Mouse (Mus musculus): ENCODE results near the gene Lcn5. TPM values are rescaled to one million over a fixed set of nuclear protein-coding genes. Genes with fewer than 3 reads are reported as not detected.
"Not testable (repeated sequence)": the region's sequence is repeated elsewhere in the genome, so short reads cannot be mapped to it uniquely, and the experiment has no call there.

The Lcn5 gene
- polyA plus RNA-seq, 1 experiment from 2014 or later = not detected

DNA sequence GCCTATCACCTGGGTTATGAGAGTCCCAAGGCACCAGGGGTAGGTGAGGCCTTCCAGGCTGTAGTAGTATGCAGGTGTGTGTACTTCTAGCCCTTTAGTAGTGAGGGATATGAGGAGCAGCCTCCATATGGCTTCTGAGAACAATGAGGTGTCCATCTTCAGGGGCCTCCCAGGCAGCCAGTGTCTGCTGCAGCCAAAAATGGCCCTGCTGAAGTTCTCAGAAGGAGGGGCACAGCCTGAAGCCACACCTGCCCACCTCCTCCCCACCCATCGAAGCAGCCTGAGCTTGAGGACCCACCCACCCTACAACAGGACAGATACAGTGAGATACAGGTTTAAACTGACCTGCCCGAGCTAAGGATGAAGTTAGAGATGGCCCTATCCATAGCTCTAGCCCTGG lies 24.7 kb downstream of the Lcn5 start, which contains the start of gene Lcn10:
Gene Lcn10, plus strand, starts transcription at position 301 of the 400 bp plus-strand sequence.
- 70% methylated on average over 2 of the region's 2 CpGs for WGBS
- ATAC-seq (ENCODE audit: insufficient number of reproducible peaks, insufficient read depth, low FRiP score, low TSS enrichment) = no peak
- Histone ChIP-seq H3K4me3 (no peak within 1 kb of the TSS), H3K27me3 (no peaks in the 10 kb centered on the region; the same call in 1 of the 2 replicates), H3K36me3 (no peaks in the 10 kb centered on the region), H3K27ac (no peak within 1 kb of the TSS), H3K9ac (no peak within 1 kb of the TSS), H3K4me2 (replicated peaks) (no peak within 1 kb of the TSS), H3K9me3 (no peaks in the 10 kb centered on the region), H3K4me1 (no peaks in the 10 kb centered on the region)

DNA sequence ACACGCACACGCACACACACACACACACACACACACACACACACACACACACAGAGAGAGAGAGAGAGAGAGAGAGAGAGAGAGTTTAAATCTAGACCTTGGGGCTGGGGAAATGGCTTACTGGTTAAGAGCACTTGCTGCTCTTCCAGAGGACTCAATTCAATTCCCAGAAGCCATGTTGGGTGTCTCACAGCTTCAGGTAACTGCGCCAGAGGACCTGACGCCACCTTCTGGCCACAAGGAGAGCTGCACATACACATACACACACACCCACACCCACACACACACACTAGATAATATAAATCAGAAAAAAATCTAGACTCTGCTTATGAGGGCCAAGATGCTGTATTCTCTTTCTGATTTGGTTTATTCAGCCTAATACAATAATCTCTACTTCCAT lies 29.2 kb downstream of the Lcn5 start:
- Histone ChIP-seq H3K36me3 (no peaks in the 10 kb centered on the region), H3K4me3 (no peak overlapping the region), H3K4me2 (replicated peaks) (no peak overlapping the region), H3K9me3 (no peaks in the 10 kb centered on the region), H3K27me3 (no peaks in the 10 kb centered on the region; the same call in 1 of the 2 replicates), H3K9ac (no peak overlapping the region), H3K27ac (no peak overlapping the region), H3K4me1 (no peaks in the 10 kb centered on the region)
- WGBS = 43% methylated on average over 2 of the region's 4 CpGs
- ATAC-seq (ENCODE audit: insufficient number of reproducible peaks, insufficient read depth, low FRiP score, low TSS enrichment) = no peak

DNA sequence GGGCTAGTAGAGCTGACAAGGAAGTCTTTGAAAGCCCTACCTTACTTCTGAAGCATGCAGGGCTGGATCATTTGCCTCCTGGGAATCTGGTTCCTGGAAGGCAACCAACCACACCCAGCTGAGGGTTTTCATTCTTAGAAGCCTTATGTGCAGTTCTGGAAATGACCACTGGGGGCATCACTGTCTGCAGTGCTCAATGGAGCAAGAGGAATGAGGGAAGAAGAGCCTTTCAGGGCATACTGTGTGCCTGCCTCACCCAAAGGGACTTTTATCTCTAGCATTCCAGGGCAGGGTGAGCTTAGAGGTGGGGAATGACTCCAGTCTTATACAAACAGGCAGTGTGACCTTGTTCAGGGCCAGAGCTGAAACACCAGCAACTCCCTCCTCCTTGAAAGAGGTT lies 36.9 kb downstream of the Lcn5 start:
- Histone ChIP-seq H3K27ac (no peak overlapping the region), H3K4me2 (replicated peaks) (no peak overlapping the region), H3K36me3 (no peaks in the 10 kb centered on the region), H3K4me3 (no peak overlapping the region), H3K9me3 (no peaks in the 10 kb centered on the region), H3K4me1 (no peaks in the 10 kb centered on the region), H3K27me3 (no peaks in the 10 kb centered on the region), H3K9ac (no peak overlapping the region)
- ATAC-seq (ENCODE audit: insufficient number of reproducible peaks, insufficient read depth, low FRiP score, low TSS enrichment) = no peak

DNA sequence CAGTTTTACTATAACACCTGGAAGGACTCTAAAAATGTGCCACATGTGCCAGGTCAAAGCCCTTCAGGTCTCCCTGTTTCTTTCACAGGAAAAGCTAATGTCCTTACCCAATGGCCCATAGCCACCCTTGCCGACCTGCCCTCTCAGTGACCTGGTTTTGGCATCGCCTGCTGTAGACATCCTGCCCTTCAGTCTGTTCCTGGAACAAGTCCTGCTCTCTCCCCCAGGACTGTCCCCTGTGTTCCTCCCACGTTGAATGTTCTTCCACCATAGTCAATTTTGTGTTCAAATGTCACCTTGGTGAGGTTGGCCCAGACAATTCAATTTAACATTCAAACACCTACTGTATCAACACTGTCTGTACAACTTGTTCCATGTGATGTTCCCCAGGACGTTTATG lies 39.2 kb downstream of the Lcn5 start:
- WGBS = 64% methylated on average over 4 of the region's 4 CpGs
- no peak overlapping the region for H3K27ac ChIP-seq
- H3K9me3 ChIP-seq = no peaks in the 10 kb centered on the region
- H3K9ac ChIP-seq = no peak overlapping the region
- ATAC-seq (ENCODE audit: insufficient number of reproducible peaks, insufficient read depth, low FRiP score, low TSS enrichment) = no peak
- H3K36me3 ChIP-seq = no peaks in the 10 kb centered on the region
- no peaks in the 10 kb centered on the region for H3K4me1 ChIP-seq
- no peak overlapping the region for H3K4me3 ChIP-seq
- H3K27me3 ChIP-seq = no peaks in the 10 kb centered on the region
- no peak overlapping the region for H3K4me2 ChIP-seq (replicated peaks)

DNA sequence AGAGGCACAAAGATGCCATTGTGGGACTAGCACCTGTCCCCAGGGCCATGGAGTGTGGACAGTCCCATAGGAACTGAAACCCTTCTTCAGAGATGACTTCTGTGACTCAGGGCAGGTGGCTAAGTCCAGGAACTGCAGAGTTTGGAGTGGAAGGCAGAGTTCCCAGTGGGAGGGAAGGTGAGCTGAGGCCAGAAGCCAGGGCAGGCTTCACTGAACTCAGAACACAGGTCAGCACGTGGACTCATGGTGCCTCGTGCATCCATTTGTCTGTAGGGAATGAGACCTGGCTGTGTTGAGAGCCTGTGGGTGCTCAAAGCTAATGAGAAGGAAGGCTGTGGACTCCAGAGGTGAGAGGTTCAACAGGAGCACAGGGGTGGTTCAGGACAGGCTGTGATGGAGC lies 40.9 kb downstream of the Lcn5 start:
- Histone ChIP-seq H3K36me3 (no peaks in the 10 kb centered on the region), H3K9me3 (no peaks in the 10 kb centered on the region), H3K4me3 (no peak overlapping the region), H3K27ac (no peak overlapping the region), H3K4me1 (no peaks in the 10 kb centered on the region), H3K4me2 (replicated peaks) (no peak overlapping the region), H3K9ac (no peak overlapping the region), H3K27me3 (no peaks in the 10 kb centered on the region)
- no peak for ATAC-seq (ENCODE audit: insufficient number of reproducible peaks, insufficient read depth, low FRiP score, low TSS enrichment)
- WGBS = 81% methylated on average over 2 of the region's 2 CpGs

DNA sequence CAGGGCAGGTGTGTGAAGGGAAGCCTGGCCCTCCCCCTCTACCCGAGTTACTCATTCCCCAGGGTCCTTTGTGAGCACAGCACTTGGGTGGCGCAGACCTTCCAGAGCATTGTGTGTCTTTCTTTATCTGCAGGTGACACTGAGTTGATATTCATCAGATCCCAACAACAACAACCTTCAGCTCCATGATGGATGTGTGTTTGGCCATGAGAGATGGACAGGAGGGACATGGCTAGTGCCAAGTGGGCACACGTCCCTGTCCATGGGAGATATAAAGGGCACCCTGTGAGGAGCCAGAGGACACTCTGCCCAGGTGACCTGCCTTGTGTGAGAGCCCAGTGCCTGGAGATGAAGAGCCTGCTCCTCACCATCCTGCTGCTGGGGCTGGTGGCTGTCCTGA lies 42.0 kb downstream of the Lcn5 start, which contains the start of gene Obp2a:
Gene Obp2a, plus strand, starts transcription at position 301 of the 400 bp plus-strand sequence.
- H3K9ac ChIP-seq; H3K27me3 ChIP-seq; H3K4me1 ChIP-seq; H3K36me3 ChIP-seq; ATAC-seq (ENCODE audit: insufficient number of reproducible peaks, insufficient read depth, low FRiP score, low TSS enrichment); H3K27ac ChIP-seq; H3K4me2 ChIP-seq (replicated peaks); H3K4me3 ChIP-seq; H3K9me3 ChIP-seq: not testable (repeated sequence)
- WGBS = 91% methylated on average over 3 of the region's 3 CpGs

DNA sequence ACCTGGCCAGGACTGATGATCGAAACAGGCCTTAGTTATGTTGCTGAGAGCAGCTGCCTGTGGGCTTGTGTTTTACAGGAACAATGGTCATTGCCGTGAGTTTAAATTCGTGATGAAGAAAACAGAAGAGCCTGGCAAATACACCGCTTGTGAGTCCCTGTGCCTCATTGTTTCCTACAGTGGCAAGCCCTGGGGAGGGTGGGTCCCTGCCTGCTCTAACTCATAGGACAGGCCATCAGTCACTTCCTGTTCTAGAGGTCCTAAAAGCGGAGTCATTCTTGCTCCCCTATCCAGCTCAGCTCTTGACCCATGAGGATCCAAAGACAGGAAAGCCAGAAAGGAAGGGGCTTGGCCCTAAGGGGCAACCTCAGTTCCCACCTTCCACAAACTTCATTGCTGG lies 43.2 kb downstream of the Lcn5 start:
- no peak overlapping the region for H3K4me3 ChIP-seq
- H3K27ac ChIP-seq = no peak overlapping the region
- no peak for ATAC-seq (ENCODE audit: insufficient number of reproducible peaks, insufficient read depth, low FRiP score, low TSS enrichment)
- no peaks in the 10 kb centered on the region for H3K4me1 ChIP-seq
- no peak overlapping the region for H3K4me2 ChIP-seq (replicated peaks)
- no peak overlapping the region for H3K9ac ChIP-seq
- no peaks in the 10 kb centered on the region for H3K27me3 ChIP-seq
- H3K9me3 ChIP-seq = no peaks in the 10 kb centered on the region
- WGBS = 79% methylated on average over 5 of the region's 5 CpGs
- H3K36me3 ChIP-seq = no peaks in the 10 kb centered on the region

DNA sequence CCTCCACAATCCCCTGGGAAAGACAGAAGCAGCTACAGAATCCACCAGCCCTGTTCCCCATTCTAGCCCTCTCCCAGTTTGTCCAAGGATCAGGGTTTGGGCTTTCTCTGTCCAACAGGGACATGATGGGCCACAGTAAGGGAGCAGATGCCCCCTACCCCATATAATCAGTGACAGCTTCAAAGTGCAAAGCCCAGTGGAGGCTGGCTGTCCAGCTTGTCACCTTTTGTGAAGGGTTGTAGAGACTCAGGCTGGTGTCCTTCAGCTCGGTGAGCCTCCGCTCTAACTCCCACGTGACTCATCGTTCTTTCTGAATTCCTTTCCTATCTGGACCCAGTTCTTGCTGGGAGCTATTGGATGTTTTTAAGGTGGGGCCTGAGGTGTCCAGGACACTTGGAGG lies 46.0 kb downstream of the Lcn5 start:
- H3K9me3 ChIP-seq = no peaks in the 10 kb centered on the region
- H3K4me3 ChIP-seq = no peak overlapping the region
- 77% methylated on average over 4 of the region's 4 CpGs for WGBS
- H3K27ac ChIP-seq = no peak overlapping the region
- peaks cover 9% of the 10 kb centered on the region; the same call in 1 of the 2 replicates for H3K4me1 ChIP-seq
- no peak for ATAC-seq (ENCODE audit: insufficient number of reproducible peaks, insufficient read depth, low FRiP score, low TSS enrichment)
- no peaks in the 10 kb centered on the region for H3K27me3 ChIP-seq
- no peak overlapping the region for H3K4me2 ChIP-seq (replicated peaks)
- H3K9ac ChIP-seq = no peak overlapping the region
- 0 out of 2 replicates have a peak, but pooled peaks cover 3% of the 10 kb centered on the region for H3K36me3 ChIP-seq

DNA sequence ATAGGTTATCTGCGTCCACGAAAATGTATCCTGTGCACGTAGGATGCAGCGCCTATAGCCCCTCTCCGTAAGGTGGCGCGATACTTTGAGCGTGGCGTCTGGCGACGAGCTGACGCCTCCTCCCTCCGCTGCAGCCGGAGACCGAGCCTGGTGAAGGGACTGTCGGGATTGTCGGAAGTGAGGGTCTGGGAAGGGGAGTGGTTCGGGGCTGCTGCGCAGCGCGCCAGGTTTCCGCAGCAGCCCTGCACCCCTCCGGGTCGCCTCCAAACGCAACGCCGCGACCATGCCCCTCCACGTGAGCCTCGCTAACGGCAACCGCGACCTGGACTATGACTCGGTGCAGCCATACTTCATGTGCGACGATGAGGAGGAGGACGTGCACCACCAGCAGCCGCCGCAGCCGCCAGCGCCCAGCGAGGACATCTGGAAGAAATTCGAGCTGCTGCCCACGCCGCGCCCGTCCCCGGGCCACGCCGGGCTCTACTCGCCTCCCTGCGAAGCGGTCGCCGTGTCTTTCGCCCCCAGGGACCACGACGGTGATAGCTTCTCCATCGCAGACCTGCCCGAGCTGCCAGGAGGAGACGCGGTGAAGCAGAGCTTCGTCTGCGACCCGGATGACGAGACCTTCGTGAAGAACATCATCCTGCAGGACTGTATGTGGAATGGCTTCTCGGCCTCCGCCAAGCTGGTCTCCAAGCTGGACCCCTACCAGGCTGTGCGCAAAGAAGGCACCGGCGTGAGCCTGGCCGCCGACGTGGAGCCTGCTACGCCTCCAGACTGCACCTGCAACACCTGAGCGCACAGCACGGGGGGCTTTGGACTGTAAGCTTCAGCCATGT lies 49.1 kb downstream of the Lcn5 start, which contains the start of gene Bmyc:
Gene Bmyc, plus strand, starts transcription at position 97 of the 839 bp plus-strand sequence.
- Histone ChIP-seq H3K27ac (peak within 1 kb of the TSS; percentile 73; the same call in 1 of the 2 replicates), H3K4me3 (peak within 1 kb of the TSS; percentile 60), H3K36me3 (0 out of 2 replicates have a peak, but pooled peaks cover 3% of the 10 kb centered on the region), H3K9ac (peak within 1 kb of the TSS; percentile 73), H3K4me1 (peaks cover 12% of the 10 kb centered on the region; the same call in 1 of the 2 replicates), H3K9me3 (no peaks in the 10 kb centered on the region), H3K27me3 (no peaks in the 10 kb centered on the region), H3K4me2 (replicated peaks) (peak within 1 kb of the TSS; percentile 90)
- ATAC-seq (ENCODE audit: insufficient number of reproducible peaks, insufficient read depth, low FRiP score, low TSS enrichment) = peak; percentile 88
- WGBS = under 1% methylated on average over 78 of the region's 78 CpGs

DNA sequence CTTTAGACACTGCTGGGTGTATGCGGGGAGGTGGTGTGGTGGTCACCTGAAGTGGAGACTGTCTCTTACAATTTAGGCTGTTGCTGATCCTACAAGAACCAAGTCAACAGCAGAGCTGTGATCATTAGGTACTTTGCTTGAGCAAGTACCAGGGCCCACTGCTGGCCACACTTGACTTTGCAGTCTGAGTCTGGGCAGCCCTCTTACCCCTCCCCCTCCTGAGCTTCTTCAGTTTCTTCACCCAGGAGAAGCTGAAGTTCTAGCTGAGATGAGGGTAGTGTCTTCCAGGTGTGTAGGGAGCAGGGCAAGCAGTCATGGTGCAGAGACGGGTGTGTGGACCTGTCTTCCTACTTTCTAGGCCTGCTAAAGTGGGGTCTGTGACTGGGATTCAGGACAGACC lies 50.4 kb downstream of the Lcn5 start:
- Histone ChIP-seq H3K9ac (no peak overlapping the region), H3K27ac (no peak overlapping the region), H3K27me3 (no peaks in the 10 kb centered on the region), H3K4me2 (replicated peaks) (peak overlapping the region; percentile 17; the same call in 1 of the 2 replicates), H3K36me3 (0 out of 2 replicates have a peak, but pooled peaks cover 3% of the 10 kb centered on the region), H3K4me3 (no peak overlapping the region), H3K9me3 (no peaks in the 10 kb centered on the region), H3K4me1 (peaks cover 12% of the 10 kb centered on the region; the same call in 1 of the 2 replicates)
- ATAC-seq (ENCODE audit: insufficient number of reproducible peaks, insufficient read depth, low FRiP score, low TSS enrichment) = no peak; the same call in 1 of the 2 replicates
- WGBS = 82% methylated on average over 2 of the region's 2 CpGs

DNA sequence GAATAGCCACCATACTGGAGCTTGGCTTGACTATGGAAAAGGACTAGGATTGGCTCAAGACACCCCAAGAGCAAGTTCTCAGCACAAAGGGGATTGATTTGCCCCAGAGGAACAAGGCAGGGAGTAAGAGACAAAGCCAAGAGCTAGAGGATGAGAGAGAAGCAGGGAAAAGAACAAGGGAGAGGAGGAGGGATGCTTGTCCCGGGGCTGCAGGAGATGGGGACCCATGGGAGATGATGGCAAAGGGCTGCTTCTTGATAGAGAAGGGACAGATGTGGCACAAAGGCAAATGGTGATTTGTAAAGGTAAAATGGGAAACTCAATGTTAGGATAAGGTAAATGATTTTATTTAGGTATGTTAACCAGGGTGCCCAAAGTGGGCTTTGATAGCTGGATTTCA lies 51.3 kb downstream of the Lcn5 start:
- H3K27ac ChIP-seq; H3K27me3 ChIP-seq; H3K4me2 ChIP-seq (replicated peaks); ATAC-seq (ENCODE audit: insufficient number of reproducible peaks, insufficient read depth, low FRiP score, low TSS enrichment); H3K9ac ChIP-seq; H3K9me3 ChIP-seq; H3K4me3 ChIP-seq; H3K36me3 ChIP-seq: not testable (repeated sequence)
- peaks cover 12% of the 10 kb centered on the region; the same call in 1 of the 2 replicates for H3K4me1 ChIP-seq
- WGBS = 80% methylated on average over 1 of the region's 1 CpGs

DNA sequence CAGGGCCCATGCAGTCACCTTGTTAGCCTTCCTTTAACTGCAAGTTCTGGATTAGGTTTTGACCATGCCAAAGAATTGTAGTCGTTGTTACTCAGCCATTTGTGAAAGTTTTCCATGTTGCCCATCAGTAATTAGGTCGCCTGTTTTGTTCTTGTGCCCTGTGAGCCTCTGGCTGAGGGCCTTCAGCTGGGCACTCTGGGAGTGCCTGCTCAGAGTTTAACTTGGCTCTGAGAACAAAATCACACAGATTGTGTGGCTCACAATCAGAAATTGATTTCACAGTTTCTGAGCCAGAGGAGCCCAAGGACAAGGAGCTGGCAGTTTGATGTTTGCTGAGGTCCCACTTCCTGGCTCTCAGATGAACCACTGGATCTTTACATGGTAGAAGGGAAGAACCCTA lies 52.0 kb downstream of the Lcn5 start:
- peaks cover 12% of the 10 kb centered on the region; the same call in 1 of the 2 replicates for H3K4me1 ChIP-seq
- 78% methylated on average over 2 of the region's 2 CpGs for WGBS
- not testable (repeated sequence) for H3K4me2 ChIP-seq (replicated peaks); H3K4me3 ChIP-seq; H3K36me3 ChIP-seq; H3K9ac ChIP-seq; ATAC-seq (ENCODE audit: insufficient number of reproducible peaks, insufficient read depth, low FRiP score, low TSS enrichment); H3K27ac ChIP-seq; H3K27me3 ChIP-seq; H3K9me3 ChIP-seq

Data from embryonic facial prominence, embryonic 12.5 days (tissue).